Mouse (Mus musculus) activated CD4-positive, CD25-positive, alpha-beta regulatory T cell, adult 9 weeks (primary cell): ENCODE data around the gene Aplp1. TPM values are rescaled to one million over a fixed set of nuclear protein-coding genes. Genes with fewer than 3 reads are reported as not detected.

ENCODE experiments used
- polyA plus RNA-seq: library from polyadenylated mRNA; unstranded; fragments of 100-300 nt; shearing (Covaris generic); gene quantifications from one replicate; pipeline ENCODE4 v1.2.1, GENCODE M21; 2017

Aplp1 gene
- 5.2 TPM for polyA plus RNA-seq

GRCm38 (mm10) chr7:30444971-30445751, at the start of gene Aplp1:
Gene Aplp1 (minus strand): TSS chr7:30445535.

DNA sequence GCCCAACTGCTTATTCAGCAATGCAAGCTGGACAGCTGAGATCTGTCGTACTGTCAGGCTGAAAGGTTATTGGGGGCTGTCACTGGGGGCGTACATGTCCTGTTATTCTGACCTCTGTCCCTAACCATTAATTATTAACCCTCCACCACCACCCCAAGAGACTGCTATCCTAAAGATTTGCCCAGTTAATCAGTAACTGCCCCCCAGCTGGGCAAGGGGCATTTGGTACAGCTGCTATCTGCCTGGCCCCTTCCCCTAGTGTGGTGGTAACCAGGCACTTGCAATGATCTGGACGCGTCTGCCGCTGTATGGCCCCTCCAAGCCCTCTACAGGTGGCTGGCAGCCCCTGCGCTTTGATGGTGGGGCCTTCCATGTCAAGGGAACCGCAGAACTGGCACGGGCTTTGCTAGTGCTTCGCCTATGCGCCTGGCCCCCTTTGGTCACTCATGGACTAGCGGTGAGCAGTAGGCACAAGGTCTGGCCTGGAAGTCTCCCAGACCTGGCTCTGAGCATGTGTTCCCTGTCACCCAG, 48.1 kb upstream of the Aplp1 start, which contains the start of gene Prodh2:
Gene Prodh2 (plus strand): TSS at position 222 of the 531 bp plus-strand sequence.

DNA sequence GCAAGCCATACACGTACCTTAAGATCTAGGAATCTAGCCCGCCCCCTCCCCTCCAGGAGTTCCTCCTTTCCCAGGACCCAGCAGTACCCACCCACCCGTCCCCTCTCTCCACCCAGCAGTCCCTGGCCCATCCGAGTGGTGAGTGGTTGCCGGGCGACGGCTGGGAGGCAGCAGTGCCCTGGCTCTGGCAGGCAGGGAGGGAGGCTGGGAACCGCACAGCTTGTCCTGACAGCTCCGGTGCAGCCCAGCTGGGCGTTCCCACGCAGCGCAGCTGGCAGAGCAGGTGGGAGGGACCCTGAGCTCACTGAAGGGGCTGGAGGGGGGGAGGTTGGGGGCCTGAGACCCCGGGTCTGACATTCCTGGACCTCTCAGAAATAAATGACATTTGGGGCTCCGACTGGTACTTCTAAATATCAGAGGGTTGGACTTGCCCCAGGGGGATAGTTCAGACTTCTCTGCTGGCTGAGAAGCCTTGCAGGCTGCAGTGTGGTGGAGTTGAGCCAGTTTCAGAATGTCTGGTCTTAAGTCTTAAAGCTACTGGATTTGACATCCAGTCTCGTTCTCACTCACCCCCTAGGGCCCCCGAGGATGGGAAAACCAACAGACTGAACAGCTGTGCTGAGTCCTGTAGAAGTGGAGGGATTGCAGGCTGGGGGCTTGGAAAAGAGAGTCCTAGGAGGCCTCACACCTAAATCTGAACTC, 12.4 kb upstream of the Aplp1 start, which contains the start of the genes Kirrel2 and Nphs1:
Gene Kirrel2 (minus strand): TSS at position 62 of the 702 bp plus-strand sequence.
Gene Nphs1 (plus strand): TSS at position 687 of the 702 bp plus-strand sequence.

DNA sequence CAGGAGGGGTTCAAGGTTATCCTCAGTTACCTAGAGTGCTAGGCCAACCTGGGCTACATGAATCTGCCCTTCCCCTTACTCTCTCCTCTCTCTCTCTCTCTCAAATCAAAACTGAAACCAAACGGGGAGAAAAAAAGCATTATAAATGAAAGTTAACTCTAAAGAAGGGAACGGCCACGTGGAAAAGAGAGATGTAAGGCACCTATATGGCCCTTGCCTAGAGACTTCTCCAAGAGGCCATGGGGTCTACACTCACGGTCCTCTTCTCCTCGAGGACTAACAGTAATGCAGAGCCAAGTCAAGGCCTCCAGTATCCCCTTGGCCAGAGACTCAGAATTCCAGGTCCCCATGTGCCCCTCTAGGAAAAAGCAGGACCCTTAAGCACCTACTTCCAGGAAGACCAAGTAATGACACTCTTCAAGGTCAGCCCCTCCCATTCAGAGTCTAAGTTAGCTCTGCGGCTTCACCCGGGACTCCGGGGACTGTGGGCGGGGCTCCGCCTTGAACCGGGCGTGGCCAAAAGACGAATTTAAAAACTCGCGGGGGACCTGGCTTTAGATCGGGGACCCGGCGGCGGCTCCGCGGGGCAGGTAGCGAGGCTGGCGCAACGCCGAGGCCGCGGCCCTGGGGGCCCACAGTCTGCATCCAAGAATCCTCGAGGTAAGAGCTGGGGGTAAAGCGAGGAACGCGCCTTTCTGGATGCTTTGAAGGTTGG, 24.0 kb downstream of the Aplp1 start, which contains the start of gene Nfkbid:
Gene Nfkbid (plus strand): TSS at position 558 of the 715 bp plus-strand sequence.

DNA sequence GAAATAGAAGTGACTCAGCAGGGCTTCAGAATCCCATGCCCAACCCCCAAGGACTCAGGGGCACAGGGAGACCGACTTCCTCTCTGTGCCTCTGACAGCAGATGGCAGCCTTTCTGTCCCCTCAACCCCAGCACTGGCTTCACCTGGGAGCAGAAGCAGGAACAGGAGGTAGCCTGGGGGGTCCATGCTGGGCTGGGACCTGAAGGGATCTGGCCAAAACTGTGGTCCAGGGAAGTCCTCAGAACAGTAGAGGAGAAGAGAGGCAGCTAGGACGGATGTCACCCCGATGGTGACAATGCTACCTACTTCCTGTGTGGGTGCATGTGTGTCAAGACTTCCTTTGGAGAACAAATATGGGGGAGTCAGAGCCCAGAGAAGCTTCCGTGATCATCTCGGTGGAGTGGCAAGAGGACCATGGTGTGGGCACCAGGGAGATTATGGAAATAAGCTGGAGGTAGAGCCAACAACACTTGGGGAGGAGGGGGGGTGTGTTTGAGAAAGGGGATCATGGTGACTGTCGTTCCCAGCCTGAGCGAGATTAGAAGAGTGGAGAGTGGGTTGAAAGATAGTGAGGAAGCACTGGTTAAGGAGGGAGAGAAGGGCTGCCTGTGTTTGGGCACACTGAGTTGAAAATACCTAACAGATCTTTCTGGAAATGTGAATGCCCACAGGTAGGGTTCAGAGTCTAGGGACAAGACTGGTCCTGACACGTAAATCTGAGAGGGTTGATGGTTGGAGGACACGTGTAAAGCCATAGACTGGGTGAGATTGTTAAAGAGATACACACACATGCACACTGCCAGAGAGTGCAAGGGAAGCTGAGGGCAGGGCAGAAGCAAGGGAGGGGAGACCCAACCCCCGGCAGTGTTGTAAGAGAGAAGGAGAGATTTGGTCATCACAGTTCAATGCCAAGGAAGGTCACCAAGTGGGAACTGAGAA, 25.5 kb downstream of the Aplp1 start, which contains the start of gene Hcst:
Gene Hcst (minus strand): TSS at position 294 of the 939 bp plus-strand sequence.

DNA sequence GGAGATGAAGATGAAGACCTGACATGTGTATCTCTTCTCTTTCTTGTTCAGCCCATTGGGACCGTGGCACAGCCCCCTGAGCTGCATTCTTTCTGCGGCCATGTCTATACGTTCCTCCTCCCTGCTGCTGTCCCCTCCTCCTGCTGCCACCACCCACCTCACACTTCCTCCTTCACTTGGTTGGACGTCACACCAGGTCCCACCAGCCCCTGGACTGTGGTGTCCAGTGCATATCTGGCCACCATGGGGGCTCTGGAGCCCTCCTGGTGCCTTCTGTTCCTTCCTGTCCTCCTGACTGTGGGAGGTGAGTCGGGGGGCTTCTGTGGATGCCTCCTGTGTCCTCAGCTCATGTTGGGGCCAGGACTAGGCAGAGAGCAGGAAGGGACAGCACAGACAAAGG, 31.7 kb downstream of the Aplp1 start, which contains the start of gene Tyrobp:
Gene Tyrobp (plus strand): TSS at position 165 of the 400 bp plus-strand sequence.

Other genes starting within 250 kb of the Aplp1 start
- gene Capns1, start 246.7 kb downstream of the Aplp1 start, polyA plus RNA-seq, result 80.5 TPM
- 49.2 TPM for gene Polr2i, start 213.6 kb downstream of the Aplp1 start, polyA plus RNA-seq
- gene Tbcb, start 213.3 kb downstream of the Aplp1 start, polyA plus RNA-seq, result 132 TPM
- not detected for gene Ovol3, start 209.8 kb downstream of the Aplp1 start, polyA plus RNA-seq
- gene Thap8, start 165.4 kb downstream of the Aplp1 start, polyA plus RNA-seq, result 0.27 TPM
- 6.3 TPM for gene Wdr62, start 165.1 kb downstream of the Aplp1 start, polyA plus RNA-seq
- 7.7 TPM for gene Clip3, start 153.8 kb downstream of the Aplp1 start, polyA plus RNA-seq
- 158 TPM for gene Alkbh6, start 136.8 kb downstream of the Aplp1 start, polyA plus RNA-seq
- 20.3 TPM for gene Syne4, start 130.7 kb downstream of the Aplp1 start, polyA plus RNA-seq
- gene E130208F15Rik, start 123.8 kb downstream of the Aplp1 start, polyA plus RNA-seq, result not detected
- 7.7 TPM for gene Sdhaf1, start 121.6 kb downstream of the Aplp1 start, polyA plus RNA-seq
- not detected for gene Lrfn3, start 82.8 kb downstream of the Aplp1 start, polyA plus RNA-seq
- gene Tyrobp, start 31.8 kb downstream of the Aplp1 start, polyA plus RNA-seq, result 7.6 TPM
- gene Hcst, start 25.7 kb downstream of the Aplp1 start, polyA plus RNA-seq, result 400 TPM
- gene Nfkbid, start 23.8 kb downstream of the Aplp1 start, polyA plus RNA-seq, result 106 TPM
- gene Kirrel2, start 12.2 kb upstream of the Aplp1 start, polyA plus RNA-seq, result not detected
- gene Nphs1, start 12.8 kb upstream of the Aplp1 start, polyA plus RNA-seq, result not detected
- gene Prodh2, start 48.1 kb upstream of the Aplp1 start, polyA plus RNA-seq, result not detected
- 1.1 TPM for gene Arhgap33, start 89.5 kb upstream of the Aplp1 start, polyA plus RNA-seq
- 3.2 TPM for gene Hspb6, start 106.6 kb upstream of the Aplp1 start, polyA plus RNA-seq
- 10.4 TPM for gene Proser3, start 106.8 kb upstream of the Aplp1 start, polyA plus RNA-seq
- 108 TPM for gene Lin37, start 114.3 kb upstream of the Aplp1 start, polyA plus RNA-seq
- 42.0 TPM for gene U2af1l4, start 117.8 kb upstream of the Aplp1 start, polyA plus RNA-seq
- gene Gm49396, start 117.8 kb upstream of the Aplp1 start, polyA plus RNA-seq, result 105 TPM
- 242 TPM for gene Psenen, start 118.1 kb upstream of the Aplp1 start, polyA plus RNA-seq
- 243 TPM for gene Igflr1, start 119.9 kb upstream of the Aplp1 start, polyA plus RNA-seq
- 12.2 TPM for gene Kmt2b, start 143.2 kb upstream of the Aplp1 start, polyA plus RNA-seq
- gene Zbtb32, start 153.4 kb upstream of the Aplp1 start, polyA plus RNA-seq, result 17.6 TPM
- gene Upk1a, start 167.3 kb upstream of the Aplp1 start, polyA plus RNA-seq, result 0.45 TPM
- 808 TPM for gene Cox6b1, start 180.6 kb upstream of the Aplp1 start, polyA plus RNA-seq
- not detected for gene Etv2, start 190.3 kb upstream of the Aplp1 start, polyA plus RNA-seq
- 206 TPM for gene Rbm42, start 204.8 kb upstream of the Aplp1 start, polyA plus RNA-seq
- 31.3 TPM for gene Haus5, start 219.5 kb upstream of the Aplp1 start, polyA plus RNA-seq
- gene Pmis2, start 226.1 kb upstream of the Aplp1 start, polyA plus RNA-seq, result not detected